Mouse (Mus musculus): ENCODE results near the gene Lurap1l.

Gene Lurap1l

GRCm38 (mm10) chr4:80910481-80910870 lies at the start of gene Lurap1l:
TSS of gene Lurap1l (plus strand) at chr4:80910646.
- in situ Hi-C loops (cut with MboI; ENCODE audit: low sequenced_read_pairs), result no loop called here

DNA sequence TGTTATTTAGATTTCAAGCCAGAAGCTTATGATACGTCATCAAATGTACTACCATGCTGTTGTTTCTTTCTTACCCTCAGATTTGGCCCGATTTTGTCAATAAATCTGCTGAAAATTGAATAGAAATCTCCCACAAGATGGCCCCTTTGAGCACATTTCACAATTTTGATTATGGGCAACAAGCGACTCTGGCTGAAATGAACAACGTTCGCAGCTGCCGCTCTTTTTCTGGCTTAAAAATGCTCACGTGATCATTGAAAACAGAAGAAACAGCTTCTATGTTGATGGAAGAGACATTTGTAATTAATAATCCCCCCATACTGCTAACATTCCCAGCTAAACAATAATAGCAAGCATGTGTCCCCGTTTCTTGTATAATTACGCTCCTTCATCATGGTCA lies 47.5 kb upstream of the Lurap1l start:
- in situ Hi-C loops (cut with MboI; ENCODE audit: low sequenced_read_pairs), result no loop called here

DNA sequence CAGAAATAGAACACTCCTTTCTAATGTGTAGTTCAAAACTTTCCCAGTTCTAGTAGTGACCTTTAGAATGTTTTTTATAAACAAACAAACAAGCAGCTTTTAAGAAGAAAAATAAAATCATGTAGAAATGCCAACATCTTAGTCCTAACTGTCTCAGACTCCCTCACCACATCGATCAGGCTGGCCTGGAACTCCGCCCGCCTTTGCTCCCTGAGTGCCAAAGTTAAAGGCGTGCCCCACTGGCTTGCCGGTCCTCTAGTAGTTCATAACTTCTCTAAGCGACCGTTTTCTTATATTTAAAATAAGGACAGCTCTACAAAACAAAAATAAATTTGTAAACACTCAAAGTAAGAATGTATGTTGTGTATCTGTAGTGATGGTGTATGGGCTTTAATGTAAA lies 46.5 kb upstream of the Lurap1l start:
- in situ Hi-C loops (cut with MboI; ENCODE audit: low sequenced_read_pairs), result no loop called here

DNA sequence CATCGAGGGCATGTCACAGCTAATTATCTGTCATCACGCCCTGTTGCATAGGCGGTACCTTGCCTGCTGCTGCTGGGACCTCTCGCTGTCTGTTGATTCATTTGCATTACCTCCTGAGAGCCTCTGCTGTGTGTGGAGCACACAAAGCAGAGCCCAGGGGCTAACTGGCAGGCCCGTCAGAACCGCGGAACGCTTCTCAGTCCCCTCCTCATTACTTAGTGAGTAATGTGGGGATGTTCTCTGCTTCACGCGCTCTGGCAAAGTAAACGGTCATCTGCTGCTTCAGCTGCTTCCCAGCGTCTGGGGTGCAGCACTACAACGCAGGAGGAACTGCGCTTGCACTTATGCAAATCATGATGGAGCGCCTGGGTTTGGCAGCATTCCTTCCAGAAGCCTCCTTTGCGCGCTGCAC lies 45.9 kb upstream of the Lurap1l start:
- in situ Hi-C loops (cut with MboI; ENCODE audit: low sequenced_read_pairs), result no loop called here

- in situ Hi-C loops (cut with MboI; ENCODE audit: low sequenced_read_pairs), result no loop called here
These were observed 44.4 kb upstream of the Lurap1l start for GRCm38 (mm10) chr4:80866065-80866464.

GRCm38 (mm10) chr4:80869598-80869997 lies 40.8 kb upstream of the Lurap1l start:
- in situ Hi-C loops (cut with MboI; ENCODE audit: low sequenced_read_pairs), result no loop called here

DNA sequence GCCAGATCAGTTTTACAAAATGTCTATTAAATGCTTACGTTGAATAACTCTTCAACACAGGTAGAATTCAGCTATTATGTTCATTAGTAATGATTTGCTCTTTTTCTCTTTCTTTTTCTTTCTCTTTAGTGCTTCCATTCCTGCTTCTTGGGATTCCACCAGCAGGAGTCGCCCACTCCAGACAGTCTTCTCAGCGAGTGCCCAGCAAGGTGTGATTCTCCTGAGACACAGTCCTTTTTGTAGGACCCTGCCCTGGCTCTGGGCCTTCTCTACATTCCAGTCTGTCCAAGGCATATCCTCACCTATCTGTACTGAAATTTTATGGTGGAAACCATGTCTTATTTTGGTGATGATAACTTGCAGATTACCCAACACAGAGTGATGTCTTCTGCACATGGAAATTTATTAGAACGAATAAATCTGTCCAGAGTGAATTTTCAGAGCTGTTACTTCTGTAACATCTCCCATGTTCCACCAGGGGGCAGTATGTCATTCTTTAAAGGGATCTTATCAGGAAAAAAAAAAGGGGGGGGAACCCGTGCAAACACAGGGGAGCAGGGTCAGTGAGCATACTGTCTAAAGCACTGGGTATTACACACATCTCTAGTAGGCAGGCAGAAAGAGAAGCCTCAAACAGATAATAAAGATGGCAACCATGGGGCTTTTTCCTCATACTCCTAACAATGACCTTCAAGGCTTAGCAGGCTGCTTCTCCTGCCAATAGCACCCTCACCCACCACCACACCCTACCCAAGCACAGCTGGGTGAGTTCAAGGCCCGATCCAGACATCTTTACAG lies 37.4 kb upstream of the Lurap1l start:
- in situ Hi-C loops (cut with MboI; ENCODE audit: low sequenced_read_pairs), result no loop called here

DNA sequence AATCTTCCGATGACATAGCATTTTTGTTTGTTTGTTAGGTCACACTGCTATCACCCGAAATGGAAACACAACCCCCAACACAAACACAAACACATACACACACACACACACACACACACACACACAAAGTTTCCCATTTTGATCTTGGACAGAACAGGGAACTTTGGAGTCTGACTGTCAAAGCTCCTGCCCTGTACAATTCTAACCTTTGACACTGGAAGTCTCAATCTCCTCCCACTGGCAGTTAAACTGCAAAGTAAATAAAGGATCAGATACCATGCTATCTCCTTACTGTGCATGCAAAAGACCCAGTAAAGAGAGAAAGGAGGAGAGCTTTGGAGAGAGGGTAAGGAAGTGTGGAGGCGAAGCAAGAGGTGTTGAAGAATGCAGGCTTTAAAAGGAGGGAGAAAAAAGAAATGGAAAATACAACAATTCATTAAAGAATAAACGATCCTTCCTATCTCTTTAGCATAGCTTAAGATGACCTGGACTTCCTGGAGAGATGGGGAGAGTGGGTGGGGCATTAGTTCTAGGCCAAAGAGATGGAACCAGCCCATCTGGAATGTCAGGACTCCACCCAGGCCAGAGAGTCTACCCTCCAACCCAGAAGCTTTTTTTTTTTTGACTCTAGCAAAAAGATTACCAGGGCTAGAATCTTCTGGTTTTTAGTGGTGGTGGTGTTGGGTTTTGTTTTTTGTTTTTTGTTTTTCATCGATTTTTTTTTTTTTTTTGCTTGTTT lies 36.2 kb upstream of the Lurap1l start:
- in situ Hi-C loops (cut with MboI; ENCODE audit: low sequenced_read_pairs), result no loop called here

- in situ Hi-C loops (cut with MboI; ENCODE audit: low sequenced_read_pairs), result no loop called here
These were observed 35.4 kb upstream of the Lurap1l start for GRCm38 (mm10) chr4:80875055-80875454.

- in situ Hi-C loops (cut with MboI; ENCODE audit: low sequenced_read_pairs), result no loop called here
These were observed 28.3 kb upstream of the Lurap1l start for GRCm38 (mm10) chr4:80881996-80882599.

- in situ Hi-C loops (cut with MboI; ENCODE audit: low sequenced_read_pairs), result no loop called here
These were observed 23.8 kb upstream of the Lurap1l start for GRCm38 (mm10) chr4:80886631-80887030.

GRCm38 (mm10) chr4:80891004-80891403 lies 19.4 kb upstream of the Lurap1l start:
- in situ Hi-C loops (cut with MboI; ENCODE audit: low sequenced_read_pairs), result no loop called here

- in situ Hi-C loops (cut with MboI; ENCODE audit: low sequenced_read_pairs), result no loop called here
These were observed 15.1 kb upstream of the Lurap1l start for GRCm38 (mm10) chr4:80895278-80895894.

GRCm38 (mm10) chr4:80906726-80907125 lies 3.7 kb upstream of the Lurap1l start:
- in situ Hi-C loops (cut with MboI; ENCODE audit: low sequenced_read_pairs), result no loop called here

DNA sequence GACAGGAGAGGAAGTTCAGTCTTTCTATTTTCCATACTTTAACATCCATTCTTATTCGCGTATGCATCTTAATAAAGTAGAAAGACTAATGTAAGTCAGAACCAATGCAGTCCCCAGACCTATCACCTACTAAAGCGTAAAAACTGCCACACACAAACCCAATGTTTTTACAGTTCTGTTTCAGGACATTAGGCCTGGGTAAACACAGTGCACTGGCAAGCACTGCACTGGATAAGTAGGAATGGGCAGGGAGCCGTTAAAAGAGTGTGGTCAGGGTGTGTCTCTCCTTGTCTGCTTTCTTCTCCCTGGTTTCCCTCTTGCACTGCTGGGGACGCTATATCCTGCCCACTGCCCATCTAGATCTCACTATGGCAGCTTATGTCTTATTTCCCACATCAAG lies 2.5 kb upstream of the Lurap1l start:
- in situ Hi-C loops (cut with MboI; ENCODE audit: low sequenced_read_pairs), result no loop called here

DNA sequence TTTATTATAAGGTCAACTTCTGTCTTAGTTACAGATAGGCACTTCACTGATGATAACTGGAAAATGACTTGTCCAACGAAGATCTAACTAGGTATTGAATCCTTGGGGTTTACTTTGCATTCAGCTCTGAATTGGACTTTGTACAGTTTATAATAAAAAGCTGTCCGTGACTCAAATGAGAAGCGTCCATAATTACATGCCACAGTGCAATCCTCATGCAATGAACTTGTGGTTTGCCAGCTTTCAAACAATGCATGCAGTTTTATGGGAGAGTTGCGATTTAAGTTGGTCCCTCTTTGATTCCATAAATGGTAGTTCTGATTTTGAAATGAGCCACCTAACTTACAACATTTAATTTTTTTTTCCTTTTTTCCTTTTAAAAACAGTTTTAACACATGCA lies 1.5 kb upstream of the Lurap1l start:
- in situ Hi-C loops (cut with MboI; ENCODE audit: low sequenced_read_pairs), result no loop called here

DNA sequence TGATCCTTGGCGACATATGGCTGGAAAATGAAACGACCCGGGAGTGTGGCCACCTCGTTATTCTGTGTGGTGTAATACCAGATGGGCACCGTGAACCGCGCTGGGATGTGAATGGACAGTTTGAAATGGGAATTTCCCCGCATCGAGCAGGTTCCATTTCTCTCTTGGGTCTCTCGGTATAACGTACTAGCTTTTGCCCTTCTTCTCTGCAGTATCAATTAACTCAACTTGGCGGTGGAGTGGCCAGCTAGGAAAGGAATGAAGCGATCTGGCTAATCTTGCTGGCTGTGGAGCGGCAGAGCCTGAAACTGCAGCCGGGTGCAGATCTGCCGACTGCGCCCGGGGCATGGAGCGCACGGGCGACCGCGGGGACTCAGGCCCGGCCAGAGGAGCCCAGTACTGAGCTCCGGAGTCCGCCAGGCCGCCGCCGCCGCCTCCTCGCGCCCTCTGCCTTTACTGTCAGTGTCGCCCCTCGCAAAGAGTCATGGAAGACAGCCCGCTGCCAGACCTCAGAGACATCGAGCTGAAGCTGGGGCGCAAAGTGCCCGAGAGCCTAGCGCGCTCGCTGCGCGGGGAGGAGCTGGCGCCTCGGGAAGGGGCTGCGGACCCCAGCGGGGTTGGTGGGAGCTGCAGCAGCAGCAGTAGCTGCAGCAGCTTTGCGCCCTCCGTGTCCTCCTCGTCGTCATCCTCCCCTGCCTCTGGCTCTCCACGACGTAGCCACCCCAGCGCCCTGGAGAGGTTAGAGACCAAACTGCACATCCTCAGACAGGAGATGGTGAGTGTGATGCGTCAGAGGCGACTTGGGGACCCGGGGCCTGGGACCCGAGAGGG lies 640 bp downstream of the Lurap1l start:
- in situ Hi-C loops (cut with MboI; ENCODE audit: low sequenced_read_pairs), result no loop called here

DNA sequence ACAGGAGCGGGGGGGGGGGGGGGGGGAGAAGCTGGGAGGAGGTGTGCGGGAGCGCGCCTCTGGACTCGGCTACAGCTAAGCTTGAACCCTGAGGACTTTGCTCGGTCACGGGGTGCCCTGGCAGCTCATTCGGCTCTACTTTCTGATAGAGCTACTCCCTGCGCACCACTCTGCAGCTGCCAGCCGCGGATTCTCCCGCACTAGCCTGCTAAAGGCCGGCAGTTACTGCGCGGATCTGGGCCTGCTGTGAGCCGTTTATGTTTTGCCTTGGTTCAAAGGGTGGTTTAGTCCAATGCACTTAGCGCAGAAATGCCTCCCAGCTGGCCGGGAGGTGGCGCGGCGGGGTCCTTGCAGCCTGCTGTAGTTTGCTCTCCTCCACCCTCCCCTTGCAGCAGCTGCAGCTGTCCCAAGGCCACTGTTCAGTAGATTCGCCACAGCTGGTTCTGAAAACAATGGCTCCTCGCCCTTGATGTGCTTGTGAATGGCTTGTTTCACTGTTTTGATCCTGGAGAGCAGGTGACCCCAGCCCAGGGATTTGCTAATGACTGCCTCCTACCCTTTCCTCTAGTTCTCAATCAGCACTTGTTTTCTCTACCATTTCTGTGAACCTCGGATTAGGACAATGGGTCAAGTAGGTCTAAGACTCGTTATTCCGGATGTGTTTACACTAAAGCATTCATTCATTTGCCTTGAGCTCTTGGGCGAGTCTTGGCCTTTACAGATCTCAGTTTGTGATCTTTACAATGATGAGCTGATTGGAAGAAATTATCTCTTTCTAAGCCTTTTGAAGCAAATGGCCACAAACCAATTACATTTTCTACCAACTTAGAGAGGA lies 1.5 kb downstream of the Lurap1l start:
- in situ Hi-C loops (cut with MboI; ENCODE audit: low sequenced_read_pairs), result no loop called here

GRCm38 (mm10) chr4:80915211-80915610 lies 4.8 kb downstream of the Lurap1l start:
- in situ Hi-C loops (cut with MboI; ENCODE audit: low sequenced_read_pairs), result no loop called here

GRCm38 (mm10) chr4:80916695-80917094 lies 6.2 kb downstream of the Lurap1l start:
- in situ Hi-C loops (cut with MboI; ENCODE audit: low sequenced_read_pairs), result no loop called here
